Mouse (Mus musculus): Measurements from ENCODE around the gene Rgs10. TPM values are rescaled to one million over a fixed set of nuclear protein-coding genes. Genes with fewer than 3 reads are reported as not detected.

Rgs10 gene
- total RNA-seq, 4 experiments from 2014 or later = 50.1 to 65.5 (median 59.0) TPM

- no peak for DNase-seq (ENCODE audit: low spot score in 2 of 2)
Measured at GRCm38 (mm10) chr7:128410708-128411413, 7.7 kb downstream of the Rgs10 start.

- no peak for DNase-seq (ENCODE audit: low spot score in 2 of 2)
Measured at GRCm38 (mm10) chr7:128408265-128408664, 10.3 kb downstream of the Rgs10 start.

- no peak for DNase-seq (ENCODE audit: low spot score in 2 of 2)
Measured at GRCm38 (mm10) chr7:128403988-128404387, 14.6 kb downstream of the Rgs10 start.

DNA sequence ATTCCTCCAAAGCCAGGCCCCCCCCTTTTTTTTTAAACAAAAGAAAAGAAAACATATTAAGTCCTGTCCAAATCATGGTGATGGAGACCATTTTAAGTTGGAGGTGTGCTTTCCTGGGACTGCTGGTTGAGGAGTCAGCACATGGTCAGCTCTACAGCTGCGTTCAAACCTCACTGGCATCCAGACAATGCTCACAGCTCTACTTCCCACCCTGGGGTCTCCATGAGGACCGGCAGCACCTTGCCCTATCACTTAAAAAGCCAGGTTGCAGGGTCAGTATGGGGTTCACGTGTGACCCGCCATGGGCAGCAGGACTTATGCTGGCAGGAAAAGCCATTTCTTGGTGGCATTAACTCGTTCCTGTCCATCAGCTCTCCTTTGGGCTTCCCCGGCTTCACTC is 15.0 kb downstream of the Rgs10 start:
- DNase-seq (ENCODE audit: low spot score in 2 of 2) = no peak

DNA sequence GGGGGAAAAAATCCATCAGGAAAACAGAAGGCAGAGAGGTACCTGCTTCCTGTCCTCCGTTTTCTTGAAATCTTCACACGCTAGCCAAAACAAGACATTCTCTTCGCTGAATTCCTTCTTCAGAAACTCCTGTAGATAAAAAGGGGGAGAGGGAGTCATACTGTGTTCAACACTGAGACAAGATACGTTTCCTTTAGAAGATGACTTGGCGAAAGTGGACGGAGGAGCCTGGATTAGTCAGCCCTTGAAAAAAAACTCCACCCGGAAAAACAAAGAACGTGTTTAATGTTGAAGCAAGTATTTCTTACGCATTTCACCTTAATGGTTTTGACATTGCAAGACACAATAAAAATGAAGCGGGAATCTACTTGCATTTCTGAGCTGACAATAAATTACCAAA is 15.4 kb downstream of the Rgs10 start:
- DNase-seq (ENCODE audit: low spot score in 2 of 2) = no peak

- no peak for DNase-seq (ENCODE audit: low spot score in 2 of 2)
Measured at GRCm38 (mm10) chr7:128402577-128402976, 16.0 kb downstream of the Rgs10 start.

GRCm38 (mm10) chr7:128398664-128399063 is 19.9 kb downstream of the Rgs10 start:
- no peak for DNase-seq (ENCODE audit: low spot score in 2 of 2)

DNA sequence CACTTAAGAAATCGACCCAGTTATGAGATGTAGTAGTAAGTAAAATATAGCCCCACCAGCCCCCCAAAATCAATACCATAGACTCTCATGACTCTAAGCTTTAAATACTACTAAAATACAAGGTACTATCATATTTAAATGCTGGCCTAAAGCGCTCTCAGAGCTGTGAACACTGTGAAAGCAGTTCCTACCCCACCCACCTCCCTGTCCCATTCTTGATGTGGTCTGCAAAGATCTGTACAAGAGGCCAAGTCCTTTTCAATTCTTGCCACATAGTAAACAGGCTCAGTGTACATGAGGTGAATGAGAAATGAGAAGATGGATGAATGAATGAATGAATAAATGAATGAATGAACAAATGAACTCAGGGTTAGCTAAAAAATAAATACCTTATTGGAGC is 21.5 kb downstream of the Rgs10 start:
- no peak for DNase-seq (ENCODE audit: low spot score in 2 of 2)

GRCm38 (mm10) chr7:128393756-128394155 is 24.8 kb downstream of the Rgs10 start:
- DNase-seq (ENCODE audit: low spot score in 2 of 2) = no peak

DNA sequence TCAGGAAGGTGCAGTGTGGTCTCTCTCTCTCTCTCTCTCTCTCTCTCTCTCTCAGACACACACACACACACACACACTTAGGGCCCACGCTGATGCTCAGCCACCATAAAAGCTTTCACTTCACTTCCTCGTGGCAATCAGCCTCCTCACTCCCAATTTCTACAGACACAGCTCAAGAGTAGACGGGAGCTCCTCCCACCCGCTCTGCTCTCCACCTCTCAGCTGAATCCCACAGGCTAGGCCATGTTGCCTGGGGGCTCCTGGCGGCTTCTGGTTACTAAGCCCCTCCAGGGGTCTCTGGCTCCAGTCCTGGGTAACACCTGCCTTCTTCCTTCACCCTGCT is 25.6 kb downstream of the Rgs10 start:
- DNase-seq (ENCODE audit: low spot score in 2 of 2) = no peak

GRCm38 (mm10) chr7:128392071-128392971 is 26.2 kb downstream of the Rgs10 start:
- DNase-seq (ENCODE audit: low spot score in 2 of 2) = peak in 1 of 2 experiments; percentile 15

GRCm38 (mm10) chr7:128391267-128392057 is 27.1 kb downstream of the Rgs10 start:
- no peak for DNase-seq (ENCODE audit: low spot score in 2 of 2)

DNA sequence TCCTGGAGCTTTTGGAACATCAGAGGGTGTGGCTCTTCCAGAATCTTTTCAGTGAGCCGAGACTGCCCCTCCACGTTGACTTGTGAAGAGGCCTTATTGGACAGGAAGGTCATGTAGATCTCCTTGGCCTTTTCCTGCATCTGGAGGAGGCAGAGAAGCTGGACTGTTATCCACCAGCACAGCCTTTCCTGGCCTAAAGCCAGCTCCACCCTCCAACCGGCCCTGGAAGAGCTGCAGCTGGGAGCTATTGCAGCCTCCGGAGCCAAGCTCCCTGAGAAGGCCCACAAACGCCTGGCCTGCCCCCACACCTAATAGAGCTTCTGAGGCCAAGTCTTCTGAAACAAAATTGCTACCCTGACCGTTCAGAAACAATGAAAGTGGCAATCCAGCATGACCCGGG is 29.6 kb downstream of the Rgs10 start:
- DNase-seq (ENCODE audit: low spot score in 2 of 2) = no peak

DNA sequence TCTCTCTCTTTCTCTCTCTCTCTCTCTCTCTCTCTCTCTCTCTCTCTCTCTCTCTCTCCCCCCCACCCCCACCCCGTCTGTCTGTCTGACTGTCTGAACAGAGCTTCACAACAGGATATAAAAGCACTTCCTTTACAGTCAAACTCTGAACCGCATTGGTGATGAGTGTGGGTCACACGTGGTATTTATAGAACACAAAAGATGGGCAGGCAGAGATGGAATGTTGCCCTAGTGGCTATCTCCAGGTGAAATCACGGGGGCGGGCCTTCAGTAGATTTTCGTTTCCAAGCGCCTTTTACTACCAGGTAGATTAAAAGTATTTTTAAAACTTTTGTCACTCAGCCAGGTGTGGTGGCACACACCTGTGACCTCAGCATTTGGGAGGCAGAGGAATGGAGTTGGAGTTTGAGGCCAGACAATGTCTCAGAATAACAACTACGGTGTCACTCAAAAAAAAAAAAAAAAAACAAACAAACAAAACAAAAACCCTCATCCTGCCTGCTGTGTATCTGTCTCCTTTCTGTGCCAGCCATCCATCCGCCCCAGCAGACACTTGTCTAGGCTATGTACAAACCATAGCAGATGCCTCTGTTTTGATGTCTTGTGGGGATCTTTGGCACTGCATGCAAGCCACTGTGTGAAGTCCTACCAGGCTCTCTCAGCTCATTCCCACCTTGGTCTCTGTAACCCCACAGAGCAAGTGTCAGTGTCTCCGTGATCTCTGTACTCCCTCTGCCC is 34.7 kb downstream of the Rgs10 start:
- DNase-seq (ENCODE audit: low spot score in 2 of 2) = no peak

DNA sequence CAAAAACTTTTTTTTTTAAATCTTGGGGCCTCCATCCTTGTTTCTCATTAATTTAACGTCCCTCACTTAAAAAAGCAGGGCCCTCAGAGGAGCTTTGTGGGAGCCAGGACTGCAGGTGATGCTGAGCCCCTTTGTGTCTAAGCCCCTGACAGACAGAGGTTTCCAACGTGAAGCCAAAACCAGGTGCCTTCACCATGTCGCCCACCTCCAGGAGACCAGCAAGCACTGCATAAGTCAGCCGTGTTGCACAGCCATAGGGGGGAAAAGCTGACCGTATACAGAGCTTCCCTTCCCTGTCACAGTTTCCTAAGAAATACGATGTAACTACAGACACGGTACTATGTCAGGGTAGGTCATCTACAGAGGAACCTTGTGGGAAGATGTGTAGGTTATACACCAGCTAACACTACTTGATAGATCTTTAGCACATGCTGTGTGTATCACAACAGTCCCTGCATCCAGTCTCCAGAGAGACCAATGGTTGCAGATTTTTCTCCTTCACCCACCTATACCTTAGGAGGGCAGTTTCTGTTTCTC is 35.3 kb downstream of the Rgs10 start:
- no peak for DNase-seq (ENCODE audit: low spot score in 2 of 2)

DNA sequence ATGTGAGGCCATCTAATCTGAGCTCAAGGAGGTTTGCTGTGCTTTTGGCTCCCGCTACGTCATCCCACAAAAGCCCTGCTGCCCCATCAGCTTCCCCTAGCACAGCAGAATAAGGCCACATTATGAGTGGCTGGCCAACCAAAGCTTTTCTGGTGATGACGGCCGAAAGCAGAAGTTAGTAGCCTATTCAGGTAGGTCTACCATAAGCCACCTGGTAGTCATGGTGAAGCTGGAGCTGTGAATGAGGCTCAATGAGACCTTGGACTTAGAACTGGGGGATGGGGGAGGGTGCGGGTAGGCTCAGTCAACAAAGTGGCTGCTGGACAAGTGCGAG is 36.1 kb downstream of the Rgs10 start:
- DNase-seq (ENCODE audit: low spot score in 2 of 2) = no peak

- DNase-seq (ENCODE audit: low spot score in 2 of 2) = no peak
Measured at GRCm38 (mm10) chr7:128381811-128382526, 36.6 kb downstream of the Rgs10 start.

- DNase-seq (ENCODE audit: low spot score in 2 of 2) = no peak
Measured at GRCm38 (mm10) chr7:128381001-128381400, 37.6 kb downstream of the Rgs10 start.

DNA sequence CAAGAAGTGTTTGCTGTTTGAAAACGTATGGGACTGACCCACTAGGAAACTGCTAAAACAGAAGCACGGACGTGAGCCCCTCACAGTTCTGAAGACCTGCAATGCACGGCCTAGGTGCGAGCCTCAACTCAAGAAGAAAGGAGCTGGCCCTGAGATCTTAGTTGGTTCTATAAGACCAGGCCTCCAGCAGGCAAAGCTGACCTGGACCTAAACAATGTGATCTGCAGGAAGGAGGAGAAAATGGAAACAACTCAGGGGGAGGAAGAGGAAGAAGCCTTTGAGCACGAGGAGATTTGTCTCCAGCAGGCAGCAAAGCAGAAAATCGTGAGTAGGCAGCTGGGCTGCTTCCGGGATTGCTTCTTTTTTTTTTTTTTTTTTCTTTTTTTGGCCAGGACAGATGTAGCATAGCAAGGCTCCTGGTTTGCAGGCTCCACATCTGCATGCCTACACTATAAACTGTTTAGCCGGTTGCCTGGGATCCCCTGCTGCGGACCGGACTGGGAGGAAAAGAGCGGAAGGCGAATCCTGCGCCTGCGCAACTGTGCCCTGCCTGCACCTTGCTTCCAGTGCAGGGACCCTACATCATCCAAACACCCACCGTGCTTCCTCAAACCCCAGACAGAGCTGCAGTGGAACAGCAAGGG is 39.3 kb downstream of the Rgs10 start:
- DNase-seq (ENCODE audit: low spot score in 2 of 2) = no peak

DNA sequence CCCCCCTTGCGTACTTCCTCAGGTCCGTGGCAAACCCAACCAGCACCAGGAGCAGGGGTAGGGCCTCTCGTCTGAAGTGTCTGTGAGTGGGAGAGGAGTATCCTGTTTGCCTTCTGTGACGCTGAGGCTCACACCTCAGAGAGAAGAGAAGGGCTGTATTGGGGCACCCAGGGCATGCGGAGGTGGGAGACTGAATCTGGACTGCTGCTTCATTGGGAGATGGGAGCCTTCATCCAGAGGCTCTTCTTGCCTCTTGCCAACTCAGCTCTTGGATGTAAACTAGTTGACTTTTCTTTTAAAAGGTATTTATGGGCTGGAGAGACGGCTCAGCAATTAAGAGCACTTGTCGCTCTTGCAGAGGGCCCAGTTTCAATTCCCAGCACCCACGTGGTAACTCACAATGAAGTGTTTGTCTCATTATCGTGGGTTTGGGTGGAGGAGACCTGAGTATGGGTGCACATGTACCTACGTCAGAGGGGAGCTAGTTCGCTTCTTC is 42.3 kb downstream of the Rgs10 start:
- DNase-seq (ENCODE audit: low spot score in 2 of 2) = no peak

All from left cerebral cortex, adult 8-10 months (tissue).